Mouse (Mus musculus) bone marrow macrophage, adult 2 months (primary cell): ENCODE data around the gene Pias4.

Experiments
- CTCF ChIP-seq: IDR thresholded peaks from 2 replicates; pipeline ENCODE4 v1.5.1; 2012; ENCODE audit warnings: low read depth, mild to moderate bottlenecking, low read length, moderate library complexity
- POLR2A ChIP-seq: IDR thresholded peaks from 2 replicates; pipeline ENCODE4 v1.6.1; 2012; ENCODE audit warnings: mild to moderate bottlenecking, low read depth, low read length, borderline replicate concordance

- TF ChIP-seq CTCF: no peak
- TF ChIP-seq POLR2A: no peak
Measured at GRCm38 (mm10) chr10:81154736-81155135, 13.0 kb downstream of the Pias4 start.
